Mouse (Mus musculus) right cerebral cortex, adult 2 months (tissue): ENCODE measurements at regions not wholly inside any gene's neighbourhood (a gene's known extent, or its start where the extent isn't known, plus 50 kb on each side); places are given as distances from the start of the nearest gene placed in this dataset.

Experiments used
- DNase-seq, 2 experiments: peaks; one replicate each; pipeline ENCODE4 v3.0.0; 2021 to 2022; ENCODE audit warnings: low spot score in 2 of 2

DNA sequence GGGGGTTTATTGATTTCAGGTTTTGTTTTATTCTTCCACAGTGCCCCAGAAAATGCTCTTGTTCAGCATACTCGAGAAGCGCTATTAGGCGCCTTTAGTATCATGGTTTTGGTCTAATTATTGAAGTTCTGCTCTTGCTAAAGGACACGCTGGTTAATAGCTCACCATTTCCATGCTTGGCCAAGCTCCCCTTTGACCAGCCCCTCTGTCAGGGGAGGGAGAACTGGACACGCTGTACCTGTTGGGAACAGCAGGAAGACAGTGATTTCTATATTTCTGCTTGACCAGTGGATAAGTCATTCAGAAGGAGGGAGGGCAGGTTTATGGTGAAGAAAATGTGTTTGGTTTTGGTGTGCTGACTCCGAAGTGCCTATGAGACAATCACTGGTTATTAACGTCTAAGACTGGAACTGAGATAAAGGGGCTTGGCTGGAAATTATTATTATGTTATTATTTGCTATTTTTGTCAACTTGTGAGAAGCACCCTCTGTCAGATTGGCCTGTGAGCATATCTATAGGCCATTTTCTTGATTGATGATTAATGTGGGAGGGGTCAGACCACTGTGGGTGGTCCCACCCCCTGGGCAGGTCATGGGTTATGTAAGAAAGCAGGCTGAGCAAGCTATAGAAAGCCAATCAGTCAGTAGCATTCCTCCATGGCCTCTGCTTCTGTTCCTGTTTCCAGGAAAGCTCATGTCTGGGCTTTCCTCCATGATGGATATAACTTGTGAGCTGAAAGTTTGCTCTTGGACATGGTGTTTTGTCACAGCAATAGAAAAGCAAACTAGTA, 51.2 kb upstream of the Tanc2 start:
- no peak for DNase-seq

GRCm38 (mm10) chr11:105532616-105533015, 57.2 kb upstream of the Tanc2 start:
- no peak for DNase-seq

DNA sequence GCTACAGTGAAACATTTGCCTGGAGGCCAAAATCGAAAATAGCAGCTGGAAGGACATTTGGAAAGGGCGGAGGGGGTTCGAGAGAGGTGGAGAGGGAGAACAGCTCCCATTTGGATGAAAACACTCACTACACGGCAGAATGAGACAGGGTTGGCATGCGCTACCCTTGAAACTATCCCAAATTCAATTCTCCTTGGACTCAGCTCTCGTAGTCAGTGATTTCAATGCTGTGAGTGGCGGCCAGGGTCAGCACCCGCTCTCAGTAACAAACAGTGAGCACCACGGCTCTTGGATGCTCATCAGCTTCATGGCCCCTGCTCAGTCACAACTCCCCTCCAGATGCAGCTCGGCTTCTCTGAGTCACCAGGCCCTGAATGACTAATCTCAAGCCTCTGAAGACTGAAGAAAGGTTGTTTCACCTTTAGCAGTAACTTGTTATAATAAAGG, 59.1 kb upstream of the Tanc2 start:
- DNase-seq = no peak

DNA sequence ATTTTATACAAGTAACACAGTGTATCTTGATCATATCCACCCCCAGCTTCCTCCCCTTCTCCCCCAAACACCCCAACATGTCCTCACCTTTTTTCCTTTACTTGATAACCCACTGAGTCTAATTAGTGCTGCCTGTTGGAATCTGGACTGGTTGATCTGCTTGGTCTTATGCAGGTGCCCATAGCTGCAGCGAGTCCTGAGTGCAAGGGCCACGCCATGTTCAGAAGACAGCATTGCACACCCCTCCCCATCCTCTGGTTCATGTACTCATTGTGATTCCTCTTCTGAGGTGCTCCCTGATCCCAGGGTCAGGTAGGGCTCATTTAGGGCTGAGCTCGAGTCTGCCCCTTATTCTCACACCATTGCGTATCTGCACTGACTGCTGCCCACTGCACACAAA, 63.7 kb upstream of the Tanc2 start:
- no peak for DNase-seq

- DNase-seq = peak in 1 of 2 experiments; percentile 33
These were observed 64.2 kb upstream of the Tanc2 start for GRCm38 (mm10) chr11:105525608-105526007.

DNA sequence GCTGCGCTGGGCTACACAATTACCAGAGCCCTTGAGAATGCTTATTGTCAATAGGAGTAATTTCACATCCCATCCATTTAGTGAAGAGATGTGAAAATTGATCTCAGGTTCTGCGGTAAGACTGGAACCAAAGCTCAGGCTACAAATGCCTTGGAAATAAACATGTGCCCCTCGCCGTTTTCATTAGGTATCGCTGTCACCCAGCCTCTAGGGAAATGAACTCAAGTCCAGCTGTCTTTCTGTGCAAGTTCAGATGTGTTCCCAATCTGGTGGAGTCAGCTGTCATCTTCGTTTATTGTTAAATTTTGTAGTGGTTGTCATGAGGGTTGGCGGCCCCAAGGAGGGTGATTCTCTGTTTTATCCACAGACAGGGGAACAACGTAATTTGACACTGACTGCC, 65.4 kb upstream of the Tanc2 start:
- DNase-seq = no peak

DNA sequence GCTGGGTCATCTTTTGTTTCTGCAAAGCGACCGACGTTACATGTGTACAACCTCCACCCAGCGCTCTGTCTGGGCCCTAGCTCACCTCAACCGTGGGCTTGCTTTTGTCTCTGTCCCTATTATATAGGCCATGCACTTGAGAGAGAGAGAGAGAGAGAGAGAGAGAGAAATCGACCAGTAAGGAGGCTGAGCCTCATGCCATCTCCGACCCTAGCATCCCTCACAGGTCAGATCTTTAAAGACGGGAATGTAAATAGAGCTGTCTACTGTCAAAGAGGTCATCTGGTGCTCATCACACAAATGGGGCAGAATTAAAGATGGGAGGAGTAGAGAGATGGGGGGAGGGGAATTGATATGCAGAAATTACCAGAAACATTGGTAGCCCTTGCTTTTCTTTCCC, 66.0 kb upstream of the Tanc2 start:
- DNase-seq = no peak

DNA sequence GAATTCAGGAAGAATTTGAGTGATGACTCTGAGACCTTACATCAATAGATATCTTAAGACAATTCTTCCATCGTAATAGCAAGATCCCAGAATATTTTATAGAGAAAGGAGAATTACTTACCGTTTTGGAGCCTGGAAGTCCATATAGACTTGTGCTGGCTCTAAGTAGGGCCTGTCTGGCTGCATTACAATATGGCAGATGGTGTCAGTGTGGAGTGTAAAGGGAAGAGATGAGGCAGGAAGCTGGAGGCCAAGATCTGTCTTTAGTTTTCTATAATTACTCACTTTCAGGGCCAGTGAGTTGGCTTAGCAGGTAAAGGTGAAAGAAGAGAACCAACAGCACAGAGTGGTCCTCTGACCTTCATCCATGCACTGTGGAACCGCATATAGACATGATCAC, 63.9 kb upstream of the March10 start:
- DNase-seq = no peak

GRCm38 (mm10) chr11:105513275-105513674, 56.7 kb upstream of the March10 start:
- no peak for DNase-seq

GRCm38 (mm10) chr11:105510626-105511025, 54.1 kb upstream of the March10 start:
- no peak for DNase-seq

- DNase-seq = no peak
These were observed 53.5 kb upstream of the March10 start for GRCm38 (mm10) chr11:105510056-105510455.

DNA sequence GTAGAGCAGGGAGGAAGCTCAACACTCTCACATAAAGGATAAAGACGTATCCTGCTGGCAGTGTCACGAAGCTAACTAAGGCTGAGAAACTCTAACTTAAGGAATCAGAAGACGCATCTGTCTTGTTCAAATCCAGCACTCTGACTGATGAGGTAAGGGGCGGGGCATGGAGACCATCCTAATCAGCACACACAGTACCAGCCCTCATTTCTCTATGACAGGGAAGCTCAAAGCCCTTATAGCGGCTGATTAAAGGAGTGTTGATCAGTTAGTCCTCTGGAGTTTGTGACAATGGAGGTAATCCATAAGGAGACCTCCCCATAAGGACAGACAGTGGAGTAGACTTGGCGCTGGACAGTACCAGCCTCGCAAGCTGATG, 52.1 kb upstream of the March10 start:
- peak in 1 of 2 experiments; percentile 33 for DNase-seq

GRCm38 (mm10) chr11:105507972-105508659, 51.6 kb upstream of the March10 start:
- peak; percentile 51 to 57 for DNase-seq

DNA sequence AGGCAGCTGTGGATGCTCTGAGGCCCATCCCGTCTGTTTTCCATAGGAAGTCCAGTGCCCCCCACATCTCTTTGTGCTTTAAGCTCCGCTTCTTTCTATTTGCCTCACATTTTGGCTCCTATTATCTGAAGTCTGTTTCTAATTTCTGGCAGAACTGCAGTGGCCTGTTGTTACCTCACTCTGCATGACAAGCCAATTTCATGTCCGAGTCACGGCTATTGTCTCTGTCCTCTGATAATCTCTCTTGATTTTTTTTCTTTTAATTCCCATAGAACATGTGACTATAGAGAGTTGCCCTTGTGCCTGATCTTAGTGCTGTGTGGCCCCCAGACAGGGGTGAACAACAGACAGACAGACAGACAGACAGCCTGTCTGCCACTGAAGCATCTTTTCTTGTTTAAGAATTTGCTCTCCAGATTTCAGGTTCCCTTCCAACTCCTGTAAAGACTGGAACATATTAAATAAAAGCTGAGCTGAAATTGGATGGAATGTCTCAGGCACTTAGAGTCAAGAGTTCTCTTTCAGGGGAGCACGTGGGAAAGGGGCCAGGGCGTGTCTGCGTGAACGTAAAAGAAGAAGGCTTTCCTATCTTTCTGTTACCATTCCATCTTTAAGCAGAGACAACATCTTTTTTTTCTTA, 50.9 kb upstream of the March10 start:
- DNase-seq = no peak
